Mouse (Mus musculus) right cerebral cortex, postnatal 14 days (tissue): ENCODE data around the gene Aass.
"Not testable (repeated sequence)": the region's sequence is repeated elsewhere in the genome, so short reads cannot be mapped to it uniquely, and the experiment has no call there.

Experiments
- DNase-seq: peaks from one replicate; pipeline ENCODE4 v3.0.0; 2022

Gene Aass

DNA sequence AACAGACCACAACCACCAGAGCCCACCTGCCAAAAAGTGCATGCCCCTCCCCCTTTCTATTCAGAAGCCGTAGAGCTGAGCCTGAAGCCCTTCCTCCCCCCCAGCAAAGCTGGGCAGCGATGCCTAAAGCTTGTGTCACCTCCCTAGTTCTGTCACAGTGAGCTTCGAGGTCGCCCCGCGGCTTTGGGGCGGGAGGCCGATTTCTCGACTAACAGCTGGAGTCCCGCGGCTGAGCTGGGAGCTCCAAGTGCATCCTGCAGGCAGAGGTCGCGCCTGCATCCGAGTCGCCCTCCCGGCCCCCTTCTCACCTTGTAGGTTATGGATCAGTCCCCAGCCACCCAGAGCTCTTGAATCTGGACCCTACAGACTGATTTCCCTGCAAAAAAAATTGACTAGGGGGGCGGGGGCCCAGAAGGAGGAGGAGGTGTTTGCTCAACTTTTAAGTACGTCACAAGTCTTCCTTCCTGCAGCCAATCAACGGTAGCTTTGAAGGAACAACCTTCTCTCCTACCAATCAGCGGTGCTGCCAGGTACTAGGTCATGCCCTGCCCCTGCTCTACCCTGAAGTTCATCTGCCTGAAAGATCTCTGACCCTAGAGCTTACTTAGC, at the start of gene Aass:
TSS of gene Aass (minus strand) at position 414 of the 609 bp plus-strand sequence.
- DNase-seq = no peak

DNA sequence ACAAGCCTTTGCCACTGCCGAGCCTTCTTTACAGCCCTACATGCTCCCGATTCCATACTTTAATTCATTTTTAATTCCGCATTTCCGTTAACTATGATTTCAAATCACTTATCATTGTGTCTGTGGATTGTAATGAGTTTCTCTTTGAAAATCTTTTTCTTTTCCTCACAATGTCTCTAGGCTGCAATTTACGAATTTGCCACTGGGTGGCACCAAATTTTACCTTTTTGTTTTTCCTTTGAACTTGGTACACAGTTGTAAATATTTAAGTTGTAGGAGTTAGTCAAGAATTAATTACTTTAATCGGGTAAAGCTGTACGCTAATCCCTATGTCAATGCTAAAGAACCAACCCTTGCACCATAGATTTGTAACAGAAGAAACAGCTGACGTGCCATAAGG, 47.3 kb upstream of the Aass start:
- peak; percentile 50 for DNase-seq

DNA sequence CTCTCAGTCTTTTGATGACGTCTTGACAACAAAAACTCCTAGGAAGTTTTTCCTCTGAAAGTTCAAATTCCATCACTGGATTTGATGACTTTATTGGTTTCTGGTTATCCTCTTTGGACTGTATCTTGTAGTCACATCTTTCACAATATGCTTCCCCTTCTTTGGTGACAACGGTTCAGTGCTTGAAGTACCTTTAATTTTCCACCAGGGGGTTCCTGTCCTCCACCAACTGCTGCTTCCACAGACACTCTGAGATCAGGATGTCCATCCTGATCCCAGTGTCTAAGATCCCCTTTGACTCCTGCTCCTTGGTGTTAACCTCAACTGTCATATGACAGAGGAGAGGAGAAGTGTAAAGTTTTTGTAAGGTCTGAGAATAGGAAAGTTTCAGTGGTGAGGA, 31.0 kb upstream of the Aass start:
- DNase-seq = not testable (repeated sequence)

DNA sequence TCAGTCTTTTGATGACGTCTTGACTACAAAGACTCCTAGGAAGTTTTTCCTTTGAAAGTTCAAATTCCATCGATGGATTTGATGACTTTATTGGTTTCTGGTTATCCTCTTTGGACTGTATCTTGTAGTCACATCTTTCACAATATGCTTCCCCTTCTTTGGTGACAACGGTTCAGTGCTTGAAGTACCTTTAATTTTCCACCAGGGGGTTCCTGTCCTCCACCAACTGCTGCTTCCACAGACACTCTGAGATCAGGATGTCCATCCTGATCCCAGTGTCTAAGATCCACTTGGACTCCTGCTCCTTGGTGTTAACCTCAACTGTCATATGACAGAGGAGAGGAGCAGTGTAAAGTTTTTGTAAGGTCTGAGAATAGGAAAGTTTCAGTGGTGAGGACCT, 23.6 kb upstream of the Aass start:
- not testable (repeated sequence) for DNase-seq

DNA sequence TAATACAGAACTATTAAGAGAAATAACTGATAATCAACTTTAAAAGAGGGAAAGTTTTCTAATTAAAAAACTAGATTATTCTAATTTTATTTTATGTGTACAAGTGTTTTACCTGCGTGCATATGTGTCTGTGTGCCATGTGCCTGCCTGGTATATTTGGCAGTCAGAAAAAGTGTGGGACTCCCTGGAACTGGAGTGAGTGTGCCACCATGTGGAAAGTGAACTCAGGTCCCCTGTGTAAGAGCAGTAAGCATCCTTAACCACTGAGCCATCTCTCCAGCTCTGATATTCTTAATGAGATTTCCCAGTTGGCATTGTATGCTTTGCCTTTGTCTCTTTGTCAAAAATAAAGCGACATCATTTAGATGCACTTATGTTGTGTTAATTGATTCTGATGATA, 20.3 kb upstream of the Aass start:
- no peak for DNase-seq

DNA sequence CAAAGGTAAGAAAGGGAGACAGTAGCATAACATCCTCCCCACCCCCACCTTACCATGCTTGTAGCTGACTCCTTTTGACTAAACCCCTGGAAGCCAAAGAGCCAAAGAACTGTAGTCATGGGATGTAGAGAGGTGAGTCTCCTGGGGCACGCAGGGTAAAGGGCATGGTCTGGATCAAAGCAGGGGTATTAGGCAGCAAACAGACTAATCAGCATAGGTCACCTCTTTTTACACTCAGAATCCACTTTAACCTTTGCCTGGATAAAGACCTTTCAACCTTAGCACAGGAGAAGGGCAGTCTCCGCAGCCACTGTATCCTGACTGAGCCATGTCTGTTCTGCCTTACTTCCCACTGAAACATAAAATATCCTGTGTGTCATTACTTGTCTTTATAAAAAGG, 14.4 kb upstream of the Aass start:
- DNase-seq = no peak

DNA sequence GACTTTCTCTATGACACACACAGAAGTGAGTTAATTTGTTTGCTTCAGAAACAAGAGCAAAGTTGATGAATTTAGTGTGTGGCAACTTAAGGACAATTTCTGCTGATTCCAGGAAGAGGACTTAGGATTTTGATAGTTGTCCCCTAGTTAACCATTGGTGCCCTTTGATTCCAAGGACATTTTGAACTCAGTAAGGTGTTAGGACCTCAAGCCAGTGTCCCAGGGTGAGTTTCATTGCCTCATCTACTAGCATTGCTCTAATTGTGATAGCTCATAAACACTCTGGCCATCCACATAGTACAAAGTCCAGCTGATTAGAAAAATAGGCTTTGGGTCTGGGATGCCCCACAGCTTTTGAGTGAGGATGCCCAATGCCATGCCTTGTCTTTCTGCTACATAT, 11.2 kb upstream of the Aass start:
- no peak for DNase-seq

DNA sequence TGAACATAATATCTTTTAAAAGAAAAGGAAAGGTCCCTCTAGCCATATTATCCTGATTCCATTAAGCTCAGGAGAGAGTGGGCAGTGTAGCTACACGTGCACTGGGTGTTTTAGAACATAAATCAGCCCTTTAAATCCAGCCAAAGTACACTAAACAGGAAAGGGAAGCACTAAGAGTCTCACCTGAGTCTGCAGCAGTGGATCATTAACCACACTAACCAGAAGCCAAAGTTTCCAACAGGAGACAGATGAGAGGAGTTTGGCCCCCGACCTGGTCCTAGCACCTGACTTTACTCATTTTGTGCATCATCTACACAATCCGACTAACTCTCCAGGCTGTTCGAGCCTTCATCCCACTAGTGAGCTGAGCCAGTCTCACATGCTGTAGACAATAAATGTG, 1.8 kb downstream of the Aass start:
- no peak for DNase-seq

DNA sequence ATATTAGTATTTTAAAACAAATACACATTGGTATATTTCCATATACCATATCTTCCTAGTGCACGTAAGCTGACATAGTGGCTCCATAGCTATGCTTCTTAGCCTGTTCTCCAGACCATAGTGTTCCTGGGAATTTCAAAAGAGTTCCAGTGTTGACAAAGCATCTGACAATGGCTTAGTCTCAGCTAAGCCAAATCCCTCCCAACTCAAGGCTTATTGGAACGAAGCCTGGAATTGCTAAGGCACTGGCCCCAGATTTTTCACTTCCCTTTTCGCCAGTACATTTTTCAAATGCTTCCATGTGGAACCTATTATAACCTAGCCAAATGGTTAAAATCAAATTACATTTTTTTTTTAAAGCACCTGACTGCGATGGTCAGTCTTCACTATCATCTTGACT, 3.6 kb downstream of the Aass start:
- no peak for DNase-seq

DNA sequence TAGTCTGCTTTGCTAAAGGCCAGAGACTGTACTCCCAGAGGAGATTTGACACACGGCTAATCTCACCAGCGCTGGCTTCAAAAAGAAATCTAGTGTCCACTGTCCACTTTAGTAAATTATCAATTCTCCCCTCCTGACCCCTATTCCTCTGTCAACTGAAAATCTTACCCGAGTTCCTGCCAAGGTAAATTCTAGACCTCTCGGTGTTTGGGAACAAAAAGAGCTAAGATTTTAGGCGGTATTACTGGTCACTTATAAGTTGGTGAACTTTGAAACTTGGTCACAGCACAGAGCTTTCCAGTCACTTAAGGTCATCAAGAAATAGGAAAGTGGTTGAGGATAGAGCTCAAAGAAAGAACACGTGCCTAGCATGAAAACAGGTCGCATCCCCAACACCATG, 6.1 kb downstream of the Aass start:
- no peak for DNase-seq

DNA sequence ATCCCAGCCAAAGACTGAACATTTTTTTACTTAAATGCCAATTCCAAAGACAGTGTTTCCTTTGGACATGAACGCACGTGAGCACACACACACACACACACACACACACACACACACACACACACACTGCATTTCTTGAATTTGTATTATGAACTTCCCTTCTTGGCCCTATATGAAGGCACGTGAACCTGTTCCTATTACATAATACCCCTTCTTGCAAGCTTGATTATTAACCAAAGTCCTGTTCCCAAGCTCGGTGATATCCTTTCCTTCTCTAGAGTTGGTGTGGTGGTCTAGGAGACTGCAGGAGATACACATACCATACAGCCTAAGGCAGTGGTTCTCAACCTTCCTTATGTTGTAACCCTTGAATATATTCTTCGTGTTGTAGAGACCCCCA, 7.0 kb downstream of the Aass start:
- DNase-seq = no peak

DNA sequence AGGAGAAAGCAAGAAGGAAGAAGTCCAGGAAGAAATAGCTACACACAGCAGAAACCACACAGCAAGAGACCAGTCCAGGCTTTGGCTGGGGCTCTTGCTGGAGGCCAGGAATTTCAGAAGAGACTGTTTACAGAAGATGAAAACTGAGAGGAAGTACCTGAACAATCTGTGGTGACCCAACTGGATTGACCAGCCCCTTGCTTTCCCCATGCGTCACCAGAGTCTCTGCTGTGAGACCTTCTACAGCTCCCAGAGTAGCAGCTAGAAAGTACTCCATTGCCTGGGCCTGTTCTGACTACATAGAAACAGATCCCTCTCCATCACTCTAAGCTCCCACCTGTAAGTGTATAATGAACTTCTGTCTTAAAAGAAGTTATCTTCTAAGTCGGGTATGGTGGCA, 8.0 kb downstream of the Aass start:
- DNase-seq = no peak

DNA sequence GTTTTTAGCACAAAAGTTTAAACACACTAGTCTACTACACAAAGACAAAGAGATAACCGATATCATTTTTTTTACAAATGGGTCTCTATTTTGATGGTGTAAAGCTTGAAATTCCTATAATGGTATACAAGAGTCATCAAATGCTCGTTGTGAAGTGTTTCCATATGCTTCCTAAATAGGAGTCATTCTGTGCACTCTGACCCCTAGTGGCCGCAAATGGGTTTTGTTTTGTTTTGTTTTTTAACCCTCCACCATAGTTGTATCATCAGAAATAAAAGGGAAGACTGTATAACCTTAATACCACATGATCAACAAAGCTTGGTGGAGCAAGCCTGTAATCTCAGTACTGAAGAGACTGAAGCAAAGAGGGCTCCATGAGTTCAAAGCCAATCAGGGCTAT, 9.9 kb downstream of the Aass start:
- no peak for DNase-seq

DNA sequence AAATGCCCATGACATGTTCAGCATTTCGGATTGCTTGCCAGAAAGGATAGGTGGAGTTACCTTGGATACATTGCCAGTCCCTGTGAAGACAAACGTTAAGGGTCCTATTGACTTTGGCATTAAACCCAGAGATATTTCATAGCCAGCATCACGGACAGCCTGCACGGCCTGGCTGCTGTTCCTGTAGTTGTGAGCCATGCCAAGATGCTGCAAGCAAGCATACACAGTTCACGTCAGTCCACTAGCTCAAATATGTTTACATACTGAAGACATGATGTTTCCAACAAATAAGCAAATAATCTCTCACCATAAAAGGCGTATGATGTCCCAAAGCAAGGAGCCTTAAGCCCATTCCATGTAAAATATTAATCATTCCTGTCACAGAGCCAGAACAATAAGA, 18.0 kb downstream of the Aass start:
- DNase-seq = no peak

DNA sequence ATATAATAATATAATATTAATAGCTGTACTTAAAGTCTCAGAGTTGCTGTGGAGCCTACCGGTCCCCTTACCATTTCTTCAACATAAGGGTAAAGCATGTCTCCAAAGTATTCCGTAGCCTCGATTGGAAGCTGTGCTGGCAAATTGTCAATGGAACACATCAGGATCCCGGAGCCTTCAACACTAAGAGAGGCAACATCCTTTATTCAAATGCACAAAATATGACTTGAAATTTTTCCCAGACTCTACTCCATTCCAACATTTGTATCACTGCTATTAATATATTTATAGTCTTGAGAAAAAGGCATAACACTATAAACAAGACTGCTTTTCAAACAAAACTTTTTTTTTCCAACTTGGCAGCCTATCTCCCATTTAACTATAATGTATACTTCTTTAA, 25.7 kb downstream of the Aass start:
- DNase-seq = no peak

DNA sequence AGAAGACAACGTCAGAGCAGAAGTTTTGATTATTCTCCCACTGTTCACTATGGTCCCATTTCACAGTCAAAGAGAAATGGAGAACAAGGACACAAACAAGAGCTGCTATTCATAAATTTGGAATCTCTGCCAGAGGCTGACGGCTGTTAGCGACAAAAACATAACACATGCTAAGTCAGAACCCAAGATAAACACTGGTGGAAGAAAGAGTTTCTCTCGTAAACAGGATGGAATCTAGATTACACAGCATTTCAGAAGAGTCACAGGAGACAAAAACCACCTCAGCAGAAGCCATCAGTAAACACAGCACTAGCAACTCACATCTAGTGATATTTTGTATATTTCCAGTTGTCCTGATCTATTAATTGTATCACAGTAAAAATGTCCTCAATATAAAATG, 26.4 kb downstream of the Aass start:
- no peak for DNase-seq

DNA sequence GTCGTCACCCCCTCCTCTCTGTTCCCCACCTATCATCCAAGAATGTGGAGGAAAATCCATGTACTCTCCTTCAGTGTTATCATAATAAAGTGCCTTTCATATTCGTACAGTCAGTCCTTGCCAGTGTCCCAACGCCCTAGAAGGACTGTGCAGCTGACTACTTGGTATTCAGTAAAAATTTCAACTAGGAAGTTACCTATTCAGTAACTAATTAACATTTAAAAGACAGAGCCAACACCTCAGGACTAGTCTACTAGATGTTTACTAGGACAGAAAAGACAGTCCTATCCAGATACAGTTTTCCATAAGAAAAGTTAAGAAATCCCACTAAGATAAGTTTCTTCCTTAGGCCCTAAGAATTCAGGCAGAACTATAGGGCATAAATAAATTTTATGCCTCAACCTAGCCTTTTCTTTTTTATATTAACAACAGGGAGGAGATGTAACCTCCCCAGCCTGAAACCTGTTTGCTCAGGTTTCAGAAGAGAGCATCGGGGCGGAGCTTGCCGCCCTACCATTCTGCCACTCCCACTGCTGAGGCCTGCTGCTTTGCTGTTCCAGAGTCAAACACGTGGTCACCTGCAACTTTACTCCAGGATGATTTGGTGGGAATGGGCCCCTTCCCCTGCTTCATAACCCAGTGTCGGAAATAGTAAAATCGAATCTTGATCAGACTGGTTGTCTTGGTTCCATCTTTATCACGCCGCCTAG, 42.3 kb downstream of the Aass start:
- not testable (repeated sequence) for DNase-seq

DNA sequence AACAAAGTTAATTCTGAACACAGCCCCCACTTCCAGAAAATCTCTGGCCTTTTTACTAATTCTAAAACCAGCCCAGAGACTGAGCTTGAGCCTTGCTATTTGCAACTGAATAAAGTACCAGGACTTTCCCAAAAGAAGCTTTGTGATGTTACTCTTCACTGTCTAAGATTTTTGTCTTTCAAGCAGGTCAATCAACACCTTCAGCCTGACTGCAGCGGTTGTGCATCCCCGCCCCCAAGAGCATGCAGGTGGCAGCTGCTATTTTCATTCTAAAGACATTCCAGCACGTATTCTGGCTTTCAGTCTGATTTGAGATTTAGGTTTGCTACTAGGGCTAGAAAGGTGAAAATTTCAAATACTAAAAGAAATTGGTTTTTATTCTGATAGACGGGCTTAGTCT, 43.5 kb downstream of the Aass start:
- not testable (repeated sequence) for DNase-seq

DNA sequence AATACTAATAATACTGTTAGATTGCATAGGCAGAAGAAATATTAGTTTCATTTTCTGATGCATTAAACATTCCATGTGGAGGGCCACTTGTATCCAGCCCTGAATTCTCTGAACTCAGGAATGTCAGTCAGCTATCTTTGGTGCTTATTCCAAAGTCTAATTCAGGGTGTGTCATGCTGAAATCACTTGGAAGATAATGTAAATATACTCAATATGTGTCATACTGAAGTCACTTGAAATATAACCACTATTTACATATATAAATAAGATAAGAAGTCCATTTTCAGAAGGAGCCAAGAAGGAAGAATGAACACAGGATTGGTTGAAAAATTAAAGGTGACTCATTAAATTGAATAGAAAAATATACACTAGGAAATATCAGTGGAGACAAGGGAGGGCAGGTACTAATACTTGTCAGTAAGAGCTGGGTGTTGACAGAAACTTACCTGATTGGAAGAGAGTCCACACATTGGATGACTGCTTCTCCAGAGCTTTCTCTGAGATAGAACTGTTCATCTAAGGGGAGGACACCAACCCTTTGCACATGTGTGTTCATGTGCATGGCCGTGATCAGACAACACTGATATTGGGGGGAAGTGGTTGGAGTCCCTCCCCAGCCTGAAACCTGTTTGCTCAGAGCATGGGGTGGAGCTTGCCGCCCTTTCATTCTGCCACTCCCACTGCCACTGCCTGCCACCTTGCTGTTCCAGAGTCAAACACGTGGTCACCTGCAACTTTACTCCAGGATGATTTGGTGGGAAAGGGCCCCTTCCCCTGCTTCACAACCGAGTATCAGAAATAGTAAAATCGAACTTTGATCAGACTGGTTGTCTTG, 48.0 kb downstream of the Aass start:
- DNase-seq = no peak

DNA sequence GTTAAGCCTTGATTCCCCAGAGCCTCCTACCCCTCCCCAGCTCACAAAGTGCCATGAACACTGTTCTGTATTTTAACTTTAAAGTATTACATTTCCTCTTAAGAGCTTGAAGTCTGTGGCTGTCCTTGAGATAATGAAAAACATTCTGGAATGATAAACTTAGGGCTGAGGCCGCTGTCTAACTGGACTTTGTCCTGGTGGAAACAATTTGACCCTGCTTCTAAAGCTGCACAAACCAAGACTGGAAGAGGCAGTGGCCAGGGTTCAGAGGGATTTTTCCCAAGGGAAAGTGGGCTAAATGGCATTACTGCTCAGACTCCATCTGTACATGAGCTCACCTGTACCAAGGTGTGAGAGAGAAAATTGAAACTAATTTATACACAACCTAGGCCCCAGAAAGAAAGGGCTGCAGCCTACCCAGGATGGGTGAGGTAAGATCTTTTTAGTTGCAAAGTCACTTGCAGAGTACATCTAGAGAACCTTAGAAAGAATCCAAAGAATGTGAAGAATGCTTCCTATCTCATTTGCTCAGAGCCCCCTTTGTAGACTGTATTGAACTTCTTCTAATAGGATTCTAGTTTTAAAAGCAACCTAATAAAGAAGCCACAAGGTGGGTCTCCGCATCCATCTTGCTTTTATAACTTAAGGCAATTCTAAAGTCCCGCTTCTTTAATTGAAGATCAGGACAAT, 52.6 kb downstream of the Aass start:
- DNase-seq = no peak

DNA sequence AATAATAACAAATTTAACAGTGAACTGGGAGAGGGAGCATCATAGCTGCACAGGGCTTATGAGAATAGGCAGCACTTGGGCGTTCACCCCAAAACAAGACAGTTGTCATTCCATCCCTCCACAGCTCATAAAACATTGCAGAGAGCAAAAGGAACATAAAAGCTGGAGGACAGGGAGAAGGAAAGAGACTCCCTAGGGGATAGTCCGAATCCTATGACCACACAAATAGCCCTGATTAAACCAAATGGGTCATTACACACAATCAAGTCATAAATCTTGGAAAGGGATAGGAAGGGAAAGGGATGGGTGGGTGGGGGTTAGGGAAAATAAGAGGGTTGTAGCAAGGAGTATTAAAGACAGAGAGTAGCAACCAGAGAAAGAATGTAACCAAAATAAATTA, 54.5 kb downstream of the Aass start:
- DNase-seq = no peak

DNA sequence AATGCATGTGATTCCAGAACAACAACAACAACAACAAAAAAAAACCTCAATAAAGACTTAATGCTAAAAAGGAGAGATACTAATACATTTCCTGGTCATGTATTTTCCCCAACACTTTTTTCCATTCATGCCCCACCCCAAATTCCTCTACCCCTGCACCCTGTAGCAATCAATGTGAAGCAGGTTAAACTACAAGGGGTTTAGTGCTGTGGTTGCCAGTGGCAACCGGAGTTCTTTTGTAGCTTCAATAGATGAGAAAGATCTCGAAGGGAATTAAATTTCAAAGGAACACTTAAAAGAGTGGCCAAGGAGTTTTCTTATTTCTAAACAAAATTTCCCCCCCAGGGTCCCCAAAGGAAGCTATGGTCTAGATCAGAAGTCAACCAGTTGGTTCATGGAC, 56.7 kb downstream of the Aass start:
- DNase-seq = no peak

DNA sequence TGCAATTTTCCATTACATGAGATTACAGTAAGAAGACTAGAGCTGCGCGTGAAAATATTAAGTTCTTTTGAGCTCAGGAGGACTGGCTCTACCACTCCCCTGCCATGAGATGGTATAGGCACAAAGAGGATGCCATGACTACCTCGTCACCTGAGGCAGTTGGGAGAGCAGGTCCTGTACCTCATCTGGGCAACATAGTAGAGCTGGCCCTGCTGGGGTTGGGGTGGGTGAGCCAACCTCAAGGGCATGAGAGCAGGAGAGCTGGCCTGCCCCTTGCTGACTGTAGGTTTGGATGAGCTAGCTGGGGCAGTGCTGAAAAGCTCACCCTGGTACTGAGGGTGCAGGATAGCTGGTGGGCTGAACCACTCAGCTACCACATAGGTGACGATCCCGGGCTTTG, 77.1 kb downstream of the Aass start:
- no peak for DNase-seq

DNA sequence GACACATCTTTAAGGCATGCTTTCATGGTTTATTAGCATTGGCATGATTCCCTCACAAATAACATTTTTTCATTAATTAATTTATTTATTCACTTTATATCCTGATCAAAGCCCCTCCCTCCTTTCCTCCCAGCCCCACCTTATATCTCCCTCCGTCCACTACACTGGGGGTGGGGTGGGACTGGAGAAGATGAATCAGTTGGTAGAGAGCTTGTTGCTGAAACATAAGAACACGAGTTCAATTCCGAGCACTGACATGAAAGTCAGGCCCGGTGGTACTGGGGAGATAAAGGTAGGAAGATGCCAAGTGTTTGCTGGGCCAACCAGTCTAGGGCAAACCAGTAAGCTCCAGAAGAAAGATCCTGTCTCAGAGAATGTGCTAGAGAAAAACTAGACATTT, 84.0 kb downstream of the Aass start:
- no peak for DNase-seq
